Comparison of ENCODE assay signal across 10 mouse cellular contexts in the genomic region with DNA sequence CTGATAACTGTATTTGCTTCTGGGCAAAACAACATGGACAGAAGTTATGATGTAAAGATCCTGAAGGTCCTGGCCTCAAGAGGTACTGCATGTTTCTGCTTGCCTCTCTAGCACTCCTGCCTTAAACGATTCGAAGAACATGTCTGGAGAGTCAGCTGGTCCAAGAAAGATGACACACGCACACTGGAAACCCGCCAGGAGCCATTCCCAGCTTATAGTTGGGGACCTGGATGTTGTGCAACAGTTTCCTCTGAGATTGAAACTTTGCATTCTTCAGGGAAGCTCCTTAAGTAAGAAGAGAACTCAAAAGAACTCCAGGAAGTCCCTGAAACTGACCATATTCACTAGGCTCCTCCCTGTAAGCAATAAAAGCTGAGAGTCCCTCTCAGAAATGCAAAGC. TPM values are rescaled to one million over a fixed set of nuclear protein-coding genes. Genes with fewer than 3 reads are reported as not detected.
"Had no signal": no experiment of that assay in that cellular context is flagged by ENCODE, and none has a peak within 500 bp of the region (broad histone marks: within the 10 kb centered on the region; RNA-seq: fewer than 3 reads in every experiment).

No protein-coding gene starts in this region.

- DNase-seq: kidney, postnatal 14 days; layer of hippocampus, postnatal 36 days; midbrain, embryonic 14.5 days; right cerebral cortex, postnatal 4 days; spleen, adult 18-20 months; thymus, adult 18-20 months; thymus, postnatal 14 days had no signal

RNA-seq across cellular contexts. Expression of gene Mgarp, which starts 53.3 kb away (rescaled TPM):
- total RNA-seq: layer of hippocampus, postnatal 36 days; left cerebral cortex, postnatal 25 days; megakaryocyte, adult 5-6 weeks; neutrophil, adult 5-6 weeks had no signal
